Mouse (Mus musculus) liver, adult 2 months (tissue): Measurements from ENCODE around the gene Lcor. TPM values are rescaled to one million over a fixed set of nuclear protein-coding genes. Genes with fewer than 3 reads are reported as not detected.

Source experiments
- DNase-seq: peaks from one replicate; pipeline ENCODE4 v3.0.0-alpha.2; 2011; ENCODE audit warnings: low read depth, low spot score; ENCODE audit errors: extremely low read depth
- H3K27ac ChIP-seq: fragments of 200-500 bp; replicated peaks from 2 replicates; pipeline ENCODE4 v1.5.1; 2012; ENCODE audit warnings: low read depth, mild to moderate bottlenecking, control low read depth, inconsistent platforms, low read length; ENCODE audit not compliant: insufficient read depth
- H3K27me3 ChIP-seq: fragments of 200-500 bp; 2 replicates; pipeline ENCODE4 v1.6.1; 2012; ENCODE audit warnings: mild to moderate bottlenecking, moderate library complexity, low read length, inconsistent platforms; ENCODE audit not compliant: control insufficient read depth, insufficient read depth
- H3K36me3 ChIP-seq: fragments of 200-500 bp; 2 replicates; pipeline ENCODE4 v1.6.1; 2012; ENCODE audit warnings: low read length, inconsistent platforms; ENCODE audit not compliant: control insufficient read depth, insufficient read depth
- H3K4me1 ChIP-seq: fragments of 200-500 bp; 2 replicates; pipeline ENCODE4 v1.6.1; 2011; ENCODE audit warnings: low read length; ENCODE audit not compliant: control insufficient read depth, insufficient read depth
- H3K4me3 ChIP-seq: fragments of 200-500 bp; 2 replicates; pipeline ENCODE4 v1.5.1; 2011; ENCODE audit warnings: low read depth, mild to moderate bottlenecking, control low read depth, low read length, moderate library complexity; ENCODE audit not compliant: insufficient read depth
- H3K79me2 ChIP-seq: fragments of 200-500 bp; 2 replicates; pipeline ENCODE4 v1.6.1; 2012; ENCODE audit warnings: inconsistent platforms, mild to moderate bottlenecking, low read length, moderate library complexity; ENCODE audit not compliant: control insufficient read depth, insufficient read depth
- H3K9ac ChIP-seq: fragments of 200-500 bp; 2 replicates; pipeline ENCODE4 v1.6.1; 2012; ENCODE audit warnings: low read depth, mild to moderate bottlenecking, control low read depth, inconsistent platforms, low read length
- CTCF ChIP-seq: fragments of 200-500 bp; IDR thresholded peaks from 2 replicates; pipeline ENCODE4 v1.5.1; 2011; ENCODE audit warnings: low read depth, low read length, control low read depth
- POLR2A ChIP-seq: fragments of 200-500 bp; IDR thresholded peaks from 2 replicates; pipeline ENCODE4 v1.6.1; 2011; ENCODE audit warnings: low read length, control low read depth; ENCODE audit not compliant: insufficient read depth; ENCODE audit errors: extremely low read depth
- WGBS: fragments of 180-500 bp; shearing (Covaris S2); methylation state at CpG from one replicate; pipeline ENCODE4 v1.1.7; 2018; 5-methylcytosine and 5-hydroxymethylcytosine counted together
- polyA plus RNA-seq: library from polyadenylated mRNA; depleted of rRNA; stranded (reverse); fragments of >200 nt; gene quantifications from 2 replicates; pipeline ENCODE4 v1.2.3, GENCODE M21; 2012; rRNA removed
- total RNA-seq: library from RNA; depleted of rRNA; stranded (reverse); fragments of >200 nt; gene quantifications from 2 replicates; pipeline ENCODE4 v1.2.3, GENCODE M21; 2014; rRNA removed

The Lcor gene
- total and polyA plus RNA-seq, 2 experiments: 2.3 to 17.1 TPM

- no peak for TF ChIP-seq POLR2A
- H3K79me2 ChIP-seq: no peaks in the 10 kb centered on the region
- H3K36me3 ChIP-seq: no peaks in the 10 kb centered on the region
- 79% methylated on average over 11 of the region's 11 CpGs for WGBS
- H3K4me3 ChIP-seq: no peak overlapping the region
- no peaks in the 10 kb centered on the region for H3K27me3 ChIP-seq
- no peak overlapping the region for H3K27ac ChIP-seq
- no peak overlapping the region for H3K9ac ChIP-seq
- H3K4me1 ChIP-seq: peaks cover 2% of the 10 kb centered on the region; the same call in 1 of the 2 replicates
- DNase-seq: no peak
These were observed 118.2 kb downstream of the Lcor start for GRCm38 (mm10) chr19:41600647-41601046.

GRCm38 (mm10) chr19:41606208-41606987 lies 124.0 kb downstream of the Lcor start:
- DNase-seq: peak; percentile 52
- WGBS: 41% methylated on average over 10 of the region's 10 CpGs
- H3K27me3 ChIP-seq: no peaks in the 10 kb centered on the region
- no peaks in the 10 kb centered on the region for H3K79me2 ChIP-seq
- no peak overlapping the region for H3K4me3 ChIP-seq
- no peak overlapping the region for H3K9ac ChIP-seq
- no peak for TF ChIP-seq POLR2A
- H3K36me3 ChIP-seq: no peaks in the 10 kb centered on the region
- H3K4me1 ChIP-seq: no peaks in the 10 kb centered on the region
- no peak overlapping the region for H3K27ac ChIP-seq

- H3K4me3 ChIP-seq: no peak overlapping the region
- no peaks in the 10 kb centered on the region for H3K79me2 ChIP-seq
- H3K27me3 ChIP-seq: no peaks in the 10 kb centered on the region
- no peak overlapping the region for H3K9ac ChIP-seq
- no peaks in the 10 kb centered on the region for H3K36me3 ChIP-seq
- H3K4me1 ChIP-seq: no peaks in the 10 kb centered on the region
- WGBS: 77% methylated on average over 6 of the region's 6 CpGs
- no peak overlapping the region for H3K27ac ChIP-seq
- DNase-seq: no peak
- no peak for TF ChIP-seq CTCF
- TF ChIP-seq POLR2A: no peak
These were observed 129.2 kb downstream of the Lcor start for GRCm38 (mm10) chr19:41611683-41612082.

Other genes starting within 250 kb of the Lcor start
- 138 and 141 TPM in 2 replicates for gene Tm9sf3, start 218.6 kb upstream of the Lcor start, total RNA-seq
- gene Tm9sf3, start 218.6 kb upstream of the Lcor start, polyA plus RNA-seq: 41.7 and 47.2 TPM in 2 replicates
- gene Pik3ap1, start 97.5 kb upstream of the Lcor start, total RNA-seq: 21.7 and 34.8 TPM in 2 replicates
- 25.4 and 31.9 TPM in 2 replicates for gene Pik3ap1, start 97.5 kb upstream of the Lcor start, polyA plus RNA-seq
- 3.0 and 3.4 TPM in 2 replicates for gene Gm340, start 99.7 kb downstream of the Lcor start, total RNA-seq
- gene Gm340, start 99.7 kb downstream of the Lcor start, polyA plus RNA-seq: 0.51 and 0.69 TPM in 2 replicates